Mouse (Mus musculus): ENCODE results near the gene Grip2. TPM values are rescaled to one million over a fixed set of nuclear protein-coding genes. Genes with fewer than 3 reads are reported as not detected.

The Grip2 gene
- total RNA-seq, 2 experiments from 2014 or later = 12.0 to 12.5 TPM

- intact Hi-C loops (cut with DNase I) = loop anchor here (5.0 kb wide), 1 partner anchor 51 kb away; no protein-coding TSS in a partner anchor
- DNase-seq = peak in 1 of 2 experiments; percentile 56
These were observed 89.0 kb downstream of the Grip2 start for GRCm38 (mm10) chr6:91738058-91738457.

GRCm38 (mm10) chr6:91737451-91737850, 89.6 kb downstream of the Grip2 start:
- no peak for DNase-seq
- intact Hi-C loops (cut with DNase I) = loop anchor here (5.0 kb wide), 1 partner anchor 50 kb away; no protein-coding TSS in a partner anchor

- intact Hi-C loops (cut with DNase I) = loop anchor here (5.0 kb wide), 1 partner anchor 49 kb away; no protein-coding TSS in a partner anchor
- peak; percentile 59 to 72 for DNase-seq
These were observed 90.6 kb downstream of the Grip2 start for GRCm38 (mm10) chr6:91736471-91736870.

- DNase-seq = no peak
- intact Hi-C loops (cut with DNase I) = no loop called here
These were observed 94.9 kb downstream of the Grip2 start for GRCm38 (mm10) chr6:91732138-91732537.

- DNase-seq = peak; percentile 87
- intact Hi-C loops (cut with DNase I) = no loop called here
These were observed 97.3 kb downstream of the Grip2 start for GRCm38 (mm10) chr6:91729677-91730127.

GRCm38 (mm10) chr6:91728939-91729619, 98.0 kb downstream of the Grip2 start:
- intact Hi-C loops (cut with DNase I) = no loop called here
- DNase-seq = peak in 1 of 2 experiments; percentile 37

- intact Hi-C loops (cut with DNase I) = no loop called here
- DNase-seq = peak; percentile 41 to 60
These were observed 99.7 kb downstream of the Grip2 start for GRCm38 (mm10) chr6:91727361-91727760.

- DNase-seq = peak; percentile 65 to 72
- intact Hi-C loops (cut with DNase I) = no loop called here
These were observed 105.8 kb downstream of the Grip2 start for GRCm38 (mm10) chr6:91721215-91721701.

GRCm38 (mm10) chr6:91720588-91721214, 106.3 kb downstream of the Grip2 start:
- DNase-seq = no peak
- intact Hi-C loops (cut with DNase I) = no loop called here

GRCm38 (mm10) chr6:91719865-91720533, 107.1 kb downstream of the Grip2 start:
- intact Hi-C loops (cut with DNase I) = no loop called here

GRCm38 (mm10) chr6:91719042-91719747, 107.9 kb downstream of the Grip2 start:
- intact Hi-C loops (cut with DNase I) = no loop called here

More at GRCm38 (mm10) chr6:91719865-91720533, 107.1 kb downstream of the Grip2 start:
- no peak for DNase-seq

GRCm38 (mm10) chr6:91718603-91719002, 108.4 kb downstream of the Grip2 start:
- no peak for DNase-seq
- intact Hi-C loops (cut with DNase I) = no loop called here

More at GRCm38 (mm10) chr6:91719042-91719747, 107.9 kb downstream of the Grip2 start:
- DNase-seq = peak; percentile 44 to 63

GRCm38 (mm10) chr6:91718067-91718466, 109.0 kb downstream of the Grip2 start:
- no peak for DNase-seq
- intact Hi-C loops (cut with DNase I) = no loop called here

GRCm38 (mm10) chr6:91715988-91716810, 110.9 kb downstream of the Grip2 start:
- intact Hi-C loops (cut with DNase I) = no loop called here

GRCm38 (mm10) chr6:91715023-91715422, 112.0 kb downstream of the Grip2 start:
- intact Hi-C loops (cut with DNase I) = no loop called here
- peak; percentile 54 to 55 for DNase-seq

More at GRCm38 (mm10) chr6:91715988-91716810, 110.9 kb downstream of the Grip2 start:
- no peak for DNase-seq

GRCm38 (mm10) chr6:91713370-91713896, 113.6 kb downstream of the Grip2 start:
- no peak for DNase-seq
- intact Hi-C loops (cut with DNase I) = no loop called here

- intact Hi-C loops (cut with DNase I) = no loop called here
- DNase-seq = peak; percentile 43 to 58
These were observed 114.2 kb downstream of the Grip2 start for GRCm38 (mm10) chr6:91712855-91713331.

- intact Hi-C loops (cut with DNase I) = no loop called here
- DNase-seq = no peak
These were observed 114.8 kb downstream of the Grip2 start for GRCm38 (mm10) chr6:91712097-91712854.
